Mouse (Mus musculus) mesoderm, embryonic 11.5 days (tissue): ENCODE data around the gene Gpn2.

Experiments
- DNase-seq: peaks from one replicate; pipeline ENCODE4 v3.0.0-alpha.2; 2012; ENCODE audit warnings: low read depth, low spot score

Gene Gpn2

DNA sequence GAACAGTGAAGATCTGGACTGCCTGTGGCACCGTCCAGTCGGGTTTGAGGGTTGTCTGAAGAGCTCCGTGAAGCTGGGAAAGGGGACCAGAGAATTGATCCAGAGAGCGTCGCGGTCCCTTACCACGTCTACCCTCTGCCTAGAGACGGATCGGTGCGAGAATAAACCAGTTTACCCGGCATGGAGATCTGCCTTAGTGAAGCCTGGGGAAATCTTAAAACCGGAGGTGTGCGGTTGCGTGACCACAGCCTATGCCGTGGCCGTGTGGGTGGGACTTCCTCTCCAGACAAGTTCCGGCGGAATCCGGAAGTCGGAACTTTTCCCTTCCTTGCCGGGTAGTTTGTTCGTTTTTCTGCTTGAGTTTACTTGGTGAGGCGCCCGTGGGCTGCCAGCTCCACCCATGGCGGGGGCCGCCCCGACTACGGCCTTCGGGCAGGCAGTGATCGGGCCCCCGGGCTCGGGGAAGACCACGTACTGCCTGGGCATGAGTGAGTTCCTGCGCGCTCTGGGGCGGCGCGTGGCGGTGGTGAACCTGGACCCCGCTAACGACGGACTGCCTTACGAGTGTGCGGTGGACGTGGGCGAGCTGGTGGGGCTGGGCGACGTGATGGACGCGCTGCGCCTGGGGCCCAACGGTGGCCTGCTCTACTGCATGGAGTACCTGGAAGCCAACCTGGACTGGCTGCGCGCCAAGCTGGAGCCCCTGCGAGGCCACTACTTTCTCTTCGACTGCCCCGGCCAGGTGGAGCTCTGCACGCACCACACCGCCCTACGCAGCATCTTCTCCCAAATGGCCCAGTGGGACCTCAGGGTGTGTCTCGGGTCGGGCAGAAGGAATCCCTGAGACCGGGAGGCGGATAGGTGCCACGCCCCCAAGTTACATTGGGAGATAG, at the start of gene Gpn2:
Gene Gpn2 (plus strand): TSS at position 304 of the 893 bp plus-strand sequence.
- DNase-seq, result peak; percentile 78

DNA sequence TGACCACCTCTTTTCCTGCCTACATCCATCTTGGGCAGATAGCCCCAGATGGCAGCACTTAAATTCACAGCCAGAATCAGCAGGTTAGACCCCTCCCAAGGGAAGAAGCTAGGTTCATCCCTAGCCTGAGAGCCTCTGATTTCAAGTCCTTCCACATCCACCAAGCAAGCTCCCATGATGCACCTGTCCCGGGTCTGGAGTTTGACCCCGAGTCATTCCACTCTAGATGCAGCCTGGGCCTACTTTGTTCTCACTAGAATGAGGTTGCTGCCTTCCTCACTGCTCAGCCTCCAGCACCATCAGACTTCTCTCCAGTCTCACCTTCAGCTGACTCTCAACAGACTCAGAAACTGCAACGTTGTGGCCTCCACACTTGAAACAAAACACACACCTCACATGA, 48.1 kb upstream of the Gpn2 start:
- DNase-seq, result no peak

DNA sequence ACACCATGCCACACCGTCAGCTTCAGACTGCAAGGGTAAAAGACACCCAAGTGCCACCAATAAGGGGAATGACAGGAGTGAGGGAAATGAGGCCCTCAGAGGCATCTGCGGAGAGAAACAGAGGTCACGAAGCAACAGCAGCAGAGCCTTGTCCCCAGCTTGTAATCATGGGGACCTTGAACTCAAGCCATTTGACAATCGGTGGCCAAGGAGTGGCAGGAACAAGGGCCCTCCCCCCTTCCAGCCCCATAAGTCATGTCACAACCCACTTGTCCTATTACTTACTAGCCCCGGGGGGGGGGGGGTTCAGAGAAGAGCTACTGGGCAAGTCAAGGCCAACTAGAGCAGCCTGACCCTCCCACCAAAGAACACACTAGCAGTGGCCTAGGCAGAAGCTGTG, 47.5 kb upstream of the Gpn2 start:
- DNase-seq, result no peak

DNA sequence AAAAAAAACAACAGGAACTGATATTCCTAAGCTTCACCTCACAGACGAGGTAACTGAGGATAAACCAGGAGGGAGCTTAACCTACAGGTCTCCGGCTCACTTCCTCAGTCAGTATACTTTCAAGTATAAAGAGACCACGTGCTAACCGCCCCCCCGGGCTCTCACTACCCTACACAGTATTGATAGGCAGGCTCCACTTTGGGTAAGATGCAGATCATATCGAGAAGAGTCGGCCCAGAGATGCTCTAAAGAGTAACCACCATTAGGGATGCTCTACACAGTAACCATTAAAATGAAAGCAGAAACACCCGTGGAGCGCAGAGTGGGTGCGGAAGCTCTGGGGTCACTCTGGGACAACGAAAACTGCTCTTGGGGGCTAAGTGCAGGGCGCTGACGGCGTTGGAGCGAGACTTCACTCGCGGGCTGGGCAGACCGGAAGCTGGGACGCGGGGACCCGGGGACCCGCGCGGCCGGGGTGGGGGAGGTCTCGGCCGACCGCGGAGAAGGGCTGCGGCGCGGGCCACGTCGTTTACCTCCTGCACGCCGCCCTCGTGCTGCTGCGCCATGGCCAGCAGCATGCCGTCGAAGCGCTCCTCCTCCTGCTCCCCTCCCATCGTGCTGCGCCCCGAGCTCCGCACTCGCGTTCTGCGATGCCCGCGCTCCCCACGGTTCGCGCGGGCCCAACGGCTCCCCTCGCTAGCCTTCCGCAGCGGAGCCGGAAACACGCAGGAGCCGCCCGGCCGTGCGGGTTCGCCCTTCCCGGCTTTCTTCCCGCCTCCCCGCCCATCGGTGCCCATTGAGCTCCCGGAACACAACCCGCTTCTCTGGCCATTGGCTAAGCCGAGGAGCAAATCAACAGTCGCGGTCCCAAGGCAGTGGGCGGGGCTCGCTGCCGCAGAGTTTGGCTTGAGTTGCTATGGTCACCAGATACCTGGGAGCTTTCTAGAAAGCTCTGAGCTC, 38.6 kb upstream of the Gpn2 start, which contains the start of gene Nudc:
Gene Nudc (minus strand): TSS at position 725 of the 960 bp plus-strand sequence.
- DNase-seq, result peak; percentile 96

DNA sequence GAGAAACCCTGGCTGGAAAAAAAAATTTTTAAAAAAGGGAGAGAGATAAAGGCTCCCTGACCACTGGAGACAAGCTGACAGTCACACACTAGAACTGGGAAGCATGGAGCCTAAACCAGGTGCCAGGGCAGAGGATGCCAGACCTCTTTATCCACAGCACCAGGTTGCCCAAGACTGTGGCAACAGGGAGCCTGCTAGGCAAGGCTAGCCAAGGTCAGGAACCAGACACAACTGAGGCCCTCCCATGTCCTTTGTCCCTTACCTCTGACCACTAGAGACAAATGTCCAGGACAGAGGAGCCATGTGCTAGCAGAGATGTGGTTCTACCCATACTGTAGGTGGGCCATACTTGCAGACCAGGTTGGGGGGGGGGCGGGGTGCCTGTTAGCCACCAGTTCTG, 32.1 kb upstream of the Gpn2 start:
- no peak for DNase-seq

DNA sequence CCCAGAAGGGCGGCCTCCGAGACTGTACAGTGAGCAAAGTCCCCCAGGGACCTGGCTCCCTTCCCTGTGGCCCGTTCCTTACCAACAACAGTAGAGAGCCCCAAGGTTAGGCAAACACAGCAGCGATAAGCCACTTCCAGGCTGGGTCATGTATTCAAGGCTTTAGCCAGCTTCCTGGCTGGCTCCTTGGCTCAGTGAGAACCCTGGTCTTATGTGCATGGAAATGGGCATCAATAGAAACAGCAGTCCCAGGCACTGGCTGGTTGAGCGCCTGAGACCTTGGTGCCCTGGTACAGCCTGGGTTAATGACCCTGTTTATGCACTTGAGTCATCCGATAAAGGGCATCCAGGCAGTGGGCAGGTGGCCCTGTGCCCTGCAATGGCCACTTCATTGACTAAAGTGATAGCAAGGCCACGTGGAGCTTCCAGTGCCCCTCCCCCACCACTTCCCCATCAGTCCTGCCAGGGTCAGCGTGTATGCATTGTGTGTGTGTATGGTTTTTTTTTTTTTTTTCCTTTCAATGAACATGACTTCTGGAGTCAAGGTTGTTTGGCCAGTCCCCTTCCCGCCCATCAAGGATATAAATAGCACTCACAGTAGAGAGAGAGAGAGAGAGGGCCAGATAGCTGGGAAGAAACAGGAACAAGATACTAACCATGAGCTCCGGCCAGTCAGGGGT, 31.3 kb upstream of the Gpn2 start, which contains the start of gene Nr0b2:
Gene Nr0b2 (plus strand): TSS at position 609 of the 680 bp plus-strand sequence.
- DNase-seq, result no peak

DNA sequence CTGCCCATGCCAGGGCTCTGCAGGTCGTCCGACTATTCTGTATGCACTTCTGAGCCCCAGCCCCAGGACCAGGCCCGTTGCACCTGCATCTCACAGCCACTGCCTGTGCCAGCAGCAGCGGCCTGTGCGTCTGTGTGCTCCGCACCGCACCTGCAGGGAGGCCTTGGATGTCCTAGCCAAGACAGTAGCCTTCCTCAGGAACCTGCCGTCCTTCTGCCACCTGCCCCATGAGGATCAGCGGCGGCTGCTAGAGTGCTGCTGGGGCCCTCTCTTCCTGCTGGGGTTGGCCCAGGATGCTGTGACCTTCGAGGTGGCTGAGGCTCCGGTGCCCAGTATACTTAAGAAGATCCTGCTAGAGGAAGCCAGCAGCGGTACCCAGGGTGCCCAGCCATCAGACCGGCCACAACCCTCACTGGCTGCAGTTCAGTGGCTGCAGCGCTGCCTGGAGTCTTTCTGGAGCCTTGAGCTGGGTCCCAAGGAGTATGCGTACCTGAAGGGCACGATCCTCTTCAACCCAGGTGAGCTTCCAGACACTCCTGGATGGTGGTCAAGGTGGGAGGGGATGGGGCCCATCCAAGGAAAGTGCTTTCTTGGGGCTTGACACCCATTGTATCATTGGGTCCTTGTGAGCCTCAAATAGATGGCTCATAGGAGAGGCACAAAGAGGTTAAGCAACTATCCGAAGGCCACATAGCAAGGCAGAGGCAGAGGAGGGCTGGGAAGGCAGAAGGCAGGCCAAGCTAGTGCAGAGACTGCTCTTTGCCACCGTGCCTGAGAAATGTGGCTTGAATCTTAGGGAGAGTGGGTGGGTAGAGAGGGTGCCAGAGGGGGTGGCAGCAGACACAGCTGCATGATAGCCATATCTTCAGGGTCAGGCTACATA, 30.5 kb upstream of the Gpn2 start:
- DNase-seq, result no peak

DNA sequence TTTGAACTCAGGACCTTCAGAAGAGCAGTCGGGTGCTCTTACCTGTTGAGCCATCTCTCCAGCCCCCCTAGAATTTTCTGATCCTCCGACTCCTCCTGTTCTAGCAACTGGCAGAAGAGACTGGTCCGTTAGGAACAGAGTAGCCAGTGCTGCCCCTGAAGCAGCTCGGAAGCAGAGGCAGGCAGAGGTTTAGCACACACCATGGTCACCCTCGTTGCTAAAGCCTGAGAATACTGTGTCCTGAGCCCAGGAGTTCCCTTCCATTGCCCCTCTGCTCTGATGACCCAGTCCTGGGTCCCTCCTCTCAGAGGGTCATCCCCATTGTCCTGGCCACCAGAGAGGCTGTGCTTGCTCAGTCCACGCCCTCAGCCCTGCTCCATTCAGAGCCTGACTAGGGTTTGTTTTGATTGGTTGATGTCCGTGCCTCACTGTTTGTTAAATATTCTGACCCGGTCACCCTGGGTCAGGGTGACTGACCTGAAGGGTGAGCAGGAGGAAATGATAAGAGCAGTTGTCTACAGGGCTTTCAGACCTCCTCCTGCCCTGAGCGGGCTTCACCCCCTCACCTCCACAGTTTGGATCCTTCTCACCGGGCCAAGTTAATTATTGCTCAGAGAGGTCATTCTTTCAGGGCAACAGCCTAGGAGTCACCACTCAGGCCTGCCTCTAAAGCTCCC, 27.0 kb upstream of the Gpn2 start:
- peak; percentile 18 for DNase-seq

DNA sequence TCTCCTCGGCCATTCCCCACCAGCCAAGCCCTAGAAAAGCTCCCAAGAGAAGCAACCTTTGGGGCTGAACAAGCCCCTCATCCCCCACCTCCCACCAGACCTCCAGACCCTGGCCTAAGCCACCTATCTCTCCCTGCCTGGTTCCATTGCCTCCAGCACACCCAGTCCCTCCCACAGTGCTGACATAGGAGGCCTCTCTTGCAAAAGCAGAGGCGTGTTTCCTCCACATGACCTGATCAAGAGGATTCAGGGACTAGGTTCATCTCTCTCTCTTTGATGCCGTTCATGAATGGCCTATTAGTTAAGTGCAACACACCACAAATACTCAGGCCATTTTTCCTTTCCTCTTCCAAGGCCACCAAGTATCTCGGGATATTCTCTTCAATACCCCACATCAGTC, 24.3 kb upstream of the Gpn2 start:
- no peak for DNase-seq

DNA sequence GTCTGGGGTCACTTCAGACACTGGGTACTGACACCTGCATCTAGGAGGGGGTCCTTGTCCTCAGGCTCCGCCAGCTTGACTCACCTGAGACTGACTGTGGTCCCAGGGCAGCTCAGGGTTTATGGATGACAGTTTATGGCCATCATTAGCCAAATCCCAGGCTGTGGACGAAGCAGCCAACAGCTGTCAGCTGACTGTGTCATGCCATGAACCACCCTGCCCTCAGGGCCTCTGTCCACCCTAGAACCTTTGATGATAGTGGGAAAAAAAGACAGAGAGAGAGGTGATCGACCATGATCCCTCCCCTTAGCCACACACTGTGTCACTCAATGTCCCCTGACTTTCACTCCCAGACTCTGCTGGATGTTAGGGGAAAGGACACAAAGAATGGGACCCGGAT, 22.5 kb upstream of the Gpn2 start:
- no peak for DNase-seq

DNA sequence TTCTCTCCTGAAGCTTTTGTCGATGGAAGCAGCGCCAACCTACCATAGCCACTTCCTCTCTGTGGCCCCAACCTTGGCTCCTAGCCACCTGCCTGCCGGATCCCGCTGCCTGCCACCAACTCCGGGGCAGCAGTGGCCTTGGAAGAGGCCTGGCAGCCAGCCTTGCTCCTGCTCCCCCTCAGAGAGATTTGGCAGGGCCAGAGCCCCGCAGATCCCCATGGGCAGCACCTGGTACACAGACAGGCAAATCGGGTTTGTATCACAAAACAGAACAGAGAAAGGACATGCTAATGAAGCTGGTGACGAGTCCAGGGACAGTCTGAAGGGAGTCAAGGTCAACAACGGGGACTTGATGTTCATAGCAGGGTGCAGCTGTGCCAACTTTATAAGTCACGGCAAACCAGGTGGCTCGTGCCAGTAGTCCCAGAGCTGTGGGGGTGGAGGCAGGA, 21.0 kb upstream of the Gpn2 start:
- DNase-seq, result no peak

DNA sequence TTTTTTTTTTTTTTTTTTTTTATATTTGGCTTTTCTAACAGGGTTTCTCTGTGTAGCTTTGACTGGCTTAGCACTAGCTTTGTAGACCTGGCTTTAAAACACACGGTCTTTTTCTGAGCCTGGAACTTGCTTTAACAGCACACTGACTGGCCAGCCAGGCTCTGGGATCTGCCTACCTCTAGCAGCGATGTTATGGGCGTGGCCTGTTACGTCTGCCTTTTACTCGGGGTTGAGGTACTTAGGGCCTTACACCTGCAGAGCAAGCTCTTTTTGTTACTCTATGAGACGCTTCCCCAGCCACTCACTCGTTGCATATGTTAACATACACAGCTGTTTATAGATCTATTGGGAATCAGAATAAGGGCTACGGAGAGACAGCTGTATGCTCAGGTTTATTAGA, 16.9 kb upstream of the Gpn2 start:
- no peak for DNase-seq

DNA sequence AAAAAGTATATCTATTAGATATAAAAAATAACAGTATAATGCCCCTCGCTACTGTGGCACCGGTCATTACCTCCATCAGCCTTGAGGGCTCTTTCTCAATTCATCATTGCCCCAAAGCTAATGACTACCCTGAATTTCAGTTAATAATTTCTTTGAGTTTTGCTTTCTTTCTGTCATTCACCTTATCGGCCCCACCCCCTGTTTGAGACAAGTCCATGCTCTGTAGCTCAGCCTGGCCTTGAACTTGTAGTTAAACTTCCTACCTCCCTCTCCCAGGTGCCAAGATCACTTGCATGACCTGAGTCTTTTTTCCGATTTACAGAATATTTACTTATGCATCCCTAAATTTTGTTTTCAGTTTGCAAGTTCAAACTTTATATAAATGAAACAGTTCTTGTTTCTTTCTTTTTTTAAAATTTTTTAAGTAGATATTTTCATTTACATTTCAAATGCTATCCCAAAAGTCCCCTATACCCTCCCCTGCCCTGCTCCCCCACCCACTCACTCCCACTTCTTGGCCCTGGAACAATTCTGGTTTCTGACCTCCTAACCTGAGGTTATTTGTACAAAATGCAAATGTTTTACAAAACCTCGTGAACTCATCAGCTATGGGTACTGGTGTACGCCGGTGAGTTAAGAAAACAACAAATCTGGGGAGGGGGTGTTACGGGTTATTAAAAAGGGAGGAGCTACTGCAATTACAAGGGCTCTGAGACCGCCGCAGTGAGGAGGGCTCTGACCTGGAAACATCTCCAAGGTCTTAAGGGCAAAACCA, 14.7 kb upstream of the Gpn2 start:
- no peak for DNase-seq

DNA sequence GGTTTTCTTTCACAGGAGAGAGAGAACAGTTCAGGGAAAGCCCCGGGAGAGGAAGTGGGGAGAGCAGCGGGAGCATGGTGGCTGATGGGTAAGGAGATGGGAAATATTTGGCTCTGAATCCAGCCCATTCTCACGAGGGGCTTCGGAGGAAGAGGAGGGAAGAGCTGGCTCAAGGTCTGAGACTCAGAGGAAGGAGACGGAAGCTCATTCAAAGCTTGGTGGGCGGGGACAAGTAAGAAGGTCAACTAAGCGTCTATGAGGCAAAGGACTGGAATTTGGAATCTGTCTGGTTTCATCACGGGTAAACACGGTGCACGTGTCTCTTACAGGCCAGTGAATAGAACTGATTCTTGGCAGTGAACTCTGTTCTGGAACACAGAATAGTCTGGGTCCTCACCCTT, 14.1 kb upstream of the Gpn2 start:
- DNase-seq, result no peak

DNA sequence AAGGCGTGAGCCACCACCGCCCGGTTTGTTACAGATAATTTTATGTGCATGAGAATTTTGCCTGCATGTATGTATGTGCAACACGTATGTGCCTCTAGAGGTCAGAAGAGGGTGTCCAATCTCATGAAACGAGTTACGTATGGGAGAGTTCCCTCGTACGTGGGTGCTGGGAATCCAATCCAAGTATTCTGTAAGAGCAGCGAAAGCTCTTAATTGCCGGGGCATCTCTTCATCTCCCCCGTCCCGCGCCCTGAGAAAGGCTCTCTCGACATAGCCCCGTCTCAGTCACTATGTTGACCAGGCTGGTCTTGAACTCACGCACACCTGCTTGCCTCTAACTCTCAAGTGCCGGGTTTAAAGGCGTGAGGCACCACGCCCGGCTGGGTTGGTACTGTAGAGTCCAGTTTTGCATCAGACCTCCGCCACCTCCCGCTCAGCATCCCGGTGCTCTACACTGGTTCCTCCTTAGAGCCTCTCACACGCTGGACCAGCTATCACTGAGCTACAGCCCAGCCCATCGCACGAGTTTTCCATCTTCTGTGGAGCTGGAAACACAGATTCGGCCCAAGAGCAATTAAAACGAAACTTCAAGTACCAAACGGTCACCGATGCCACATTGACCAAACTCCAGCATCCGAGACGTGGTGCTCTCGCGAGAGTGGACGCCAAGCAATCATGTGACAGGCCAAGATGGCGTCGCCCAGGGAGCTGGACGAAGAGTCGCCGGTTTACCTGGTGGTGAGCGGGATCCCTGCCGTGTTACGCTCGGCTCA, 9.9 kb upstream of the Gpn2 start, which contains the start of gene Gpatch3:
Gene Gpatch3 (plus strand): TSS at position 676 of the 773 bp plus-strand sequence.
- peak; percentile 94 for DNase-seq

DNA sequence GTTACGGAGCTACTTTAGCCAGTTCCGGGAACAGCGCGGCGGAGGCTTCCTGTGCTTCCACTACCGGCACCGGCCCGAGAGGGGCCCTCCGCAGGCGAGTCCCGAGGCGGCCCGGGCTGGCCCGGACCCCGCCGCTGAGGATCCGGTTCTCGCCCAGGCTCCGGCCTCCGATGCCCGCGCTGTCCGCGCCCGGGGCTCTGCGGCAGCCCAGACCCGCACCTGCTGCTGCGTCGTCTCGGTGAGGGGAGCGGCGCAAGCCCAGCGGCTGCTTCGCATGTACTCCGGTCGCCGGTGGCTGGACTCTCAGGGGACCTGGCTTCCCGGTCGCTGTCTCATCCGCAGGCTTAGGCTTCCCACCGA, 9.3 kb upstream of the Gpn2 start:
- DNase-seq, result no peak

DNA sequence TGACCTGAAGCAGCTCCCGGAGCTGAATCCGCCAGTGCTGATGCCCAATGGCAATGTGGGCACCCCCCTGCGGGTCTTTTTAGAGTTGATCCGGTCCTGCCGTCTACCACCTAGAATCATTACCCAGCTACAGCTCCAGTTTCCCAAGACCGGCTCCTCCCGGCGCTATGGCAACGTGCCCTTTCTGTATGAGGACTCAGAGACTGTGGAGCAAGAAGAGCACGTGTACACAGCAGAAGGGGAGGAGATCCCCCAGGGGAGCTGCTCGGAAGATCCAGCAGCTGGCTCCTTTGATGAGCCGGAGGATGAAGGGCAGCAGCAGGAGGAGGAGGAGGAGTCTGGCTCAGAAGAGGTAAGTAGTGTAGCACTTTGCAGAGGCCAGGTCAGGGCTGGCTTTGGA, 6.2 kb upstream of the Gpn2 start:
- DNase-seq, result no peak

DNA sequence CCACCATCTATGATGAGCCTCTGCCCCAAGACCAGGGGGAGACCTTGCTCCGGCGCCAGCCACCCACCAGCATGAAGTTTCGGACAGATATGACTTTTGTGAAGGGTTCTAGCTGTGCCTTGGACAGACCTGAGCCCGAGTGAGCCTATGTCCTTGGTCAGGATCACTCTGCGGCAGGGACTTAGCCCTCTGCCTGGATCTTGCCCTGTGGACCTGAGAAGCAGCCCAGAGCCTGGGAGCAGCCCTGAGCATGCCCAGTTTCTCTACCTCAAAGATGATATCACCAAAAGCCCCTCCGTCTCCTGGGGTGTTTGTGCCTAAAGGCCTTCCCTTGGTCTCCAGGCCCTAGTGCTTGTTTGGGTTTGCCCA, 488 bp upstream of the Gpn2 start:
- DNase-seq, result no peak

DNA sequence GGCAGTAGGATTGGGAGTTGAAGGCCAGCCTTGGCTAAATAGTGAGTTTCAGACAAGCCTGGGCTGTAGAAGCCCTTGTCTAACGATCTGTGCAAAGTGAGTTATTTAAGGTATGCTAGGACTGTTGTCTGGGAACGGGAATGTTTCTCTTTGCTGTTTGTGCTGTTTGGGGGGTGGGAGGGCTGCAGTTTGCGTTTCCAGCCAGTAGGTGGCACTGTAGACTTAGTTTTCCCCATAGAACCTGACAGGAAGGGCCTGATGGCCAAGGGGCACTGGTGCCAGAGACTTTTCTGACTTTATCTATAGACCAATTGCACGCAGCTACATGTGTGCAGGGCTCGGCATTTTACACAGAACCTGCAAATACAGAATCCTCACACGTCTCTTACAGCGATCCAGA, 8.4 kb downstream of the Gpn2 start:
- DNase-seq, result peak; percentile 71
